Mouse (Mus musculus): ENCODE results near the gene Tpi1. TPM values are rescaled to one million over a fixed set of nuclear protein-coding genes. Genes with fewer than 3 reads are reported as not detected.

Gene Tpi1
- polyA plus RNA-seq, 1 experiment from 2014 or later = 740 TPM

DNA sequence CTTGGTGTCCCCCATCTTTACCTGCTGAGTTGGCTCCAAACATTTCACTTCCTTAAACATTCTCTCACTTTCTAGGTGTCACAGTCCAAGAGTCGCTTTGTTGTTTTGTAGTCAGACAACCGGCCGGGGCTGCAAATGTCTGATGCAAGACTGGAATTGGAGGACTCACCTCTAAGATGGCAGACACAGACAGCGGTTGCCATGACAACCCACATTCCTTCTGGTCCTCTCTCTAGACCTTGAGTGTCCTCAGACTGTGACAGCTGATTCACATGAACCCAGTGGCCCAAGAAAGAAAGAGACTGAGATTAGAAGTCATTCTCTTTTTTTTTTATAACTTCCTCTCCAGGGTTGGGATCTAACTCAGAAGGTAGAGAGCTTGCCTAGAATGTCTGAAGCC, 24.6 kb downstream of the Tpi1 start:
- Histone ChIP-seq H3K27ac (no peak overlapping the region), H3K4me1 (replicated peaks) (no peaks in the 10 kb centered on the region), H3K9ac (replicated peaks) (no peak overlapping the region), H3K27me3 (no peaks in the 10 kb centered on the region), H3K36me3 (no peaks in the 10 kb centered on the region), H3K4me3 (replicated peaks) (no peak overlapping the region), H3K9me3 (no peaks in the 10 kb centered on the region), H3K4me2 (no peak overlapping the region)
- no peak for ATAC-seq (ENCODE audit: insufficient number of reproducible peaks, insufficient read depth, low FRiP score, low TSS enrichment, low read depth)
- 94% methylated on average over 4 of the region's 4 CpGs for WGBS

DNA sequence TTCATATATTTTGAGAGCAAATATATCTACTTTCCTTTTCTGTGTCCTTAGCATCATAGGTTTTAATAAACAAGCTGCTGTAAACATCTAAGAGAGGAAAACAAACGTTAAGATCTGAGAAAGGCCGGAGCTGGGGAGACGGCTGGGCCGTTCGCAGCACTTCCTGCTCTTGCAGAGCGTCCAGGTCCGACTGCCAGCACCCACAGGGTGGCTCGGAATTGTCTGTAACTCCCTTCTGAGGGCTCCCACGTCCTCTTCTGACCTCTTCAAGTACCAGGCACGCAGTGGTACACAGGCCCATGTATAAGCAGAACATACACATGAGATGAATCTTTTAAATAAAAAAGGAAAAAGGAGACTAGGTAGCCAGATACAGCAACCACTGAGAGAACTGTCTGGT, 26.4 kb downstream of the Tpi1 start:
- no peak overlapping the region for H3K27ac ChIP-seq
- peaks cover under 1% of the 10 kb centered on the region; the same call in 1 of the 2 replicates for H3K4me1 ChIP-seq (replicated peaks)
- ATAC-seq (ENCODE audit: insufficient number of reproducible peaks, insufficient read depth, low FRiP score, low TSS enrichment, low read depth) = no peak
- no peak overlapping the region for H3K4me3 ChIP-seq (replicated peaks)
- no peaks in the 10 kb centered on the region for H3K27me3 ChIP-seq
- WGBS = 75% methylated on average over 10 of the region's 10 CpGs
- no peaks in the 10 kb centered on the region for H3K9me3 ChIP-seq
- H3K36me3 ChIP-seq = no peaks in the 10 kb centered on the region
- no peak overlapping the region for H3K4me2 ChIP-seq
- no peak overlapping the region for H3K9ac ChIP-seq (replicated peaks)

DNA sequence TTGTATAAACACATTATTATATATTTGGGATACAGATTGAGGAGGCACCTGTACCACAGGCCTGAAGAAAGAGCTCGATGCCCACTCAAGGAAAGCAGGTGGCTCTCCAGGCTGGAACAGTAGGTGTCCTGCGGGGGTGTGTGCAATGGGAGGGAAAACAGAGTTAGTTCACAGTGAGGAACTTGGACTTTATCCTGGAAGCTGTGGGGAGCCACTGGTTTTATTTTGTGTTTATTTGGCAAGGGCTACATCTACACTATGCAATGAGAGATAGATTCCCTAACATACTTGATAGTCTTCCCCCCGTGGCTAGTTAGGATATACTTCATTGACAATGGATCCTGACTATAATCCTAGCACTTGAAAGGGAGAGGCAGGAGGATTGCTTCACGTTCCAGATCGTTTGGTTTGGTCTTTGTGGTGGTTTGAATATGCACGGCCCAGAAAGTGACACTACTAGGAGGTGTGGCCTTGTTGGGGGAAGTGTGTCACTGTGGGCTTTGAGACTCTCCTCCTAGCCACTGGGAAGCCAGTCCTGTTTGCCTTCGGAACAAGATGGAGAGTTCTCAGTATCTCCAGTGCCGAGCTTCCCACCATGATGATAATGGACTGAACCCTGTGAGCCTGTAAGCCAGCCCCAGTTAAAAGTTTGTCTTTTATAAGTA, 27.2 kb downstream of the Tpi1 start:
- WGBS = 57% methylated on average over 8 of the region's 8 CpGs

DNA sequence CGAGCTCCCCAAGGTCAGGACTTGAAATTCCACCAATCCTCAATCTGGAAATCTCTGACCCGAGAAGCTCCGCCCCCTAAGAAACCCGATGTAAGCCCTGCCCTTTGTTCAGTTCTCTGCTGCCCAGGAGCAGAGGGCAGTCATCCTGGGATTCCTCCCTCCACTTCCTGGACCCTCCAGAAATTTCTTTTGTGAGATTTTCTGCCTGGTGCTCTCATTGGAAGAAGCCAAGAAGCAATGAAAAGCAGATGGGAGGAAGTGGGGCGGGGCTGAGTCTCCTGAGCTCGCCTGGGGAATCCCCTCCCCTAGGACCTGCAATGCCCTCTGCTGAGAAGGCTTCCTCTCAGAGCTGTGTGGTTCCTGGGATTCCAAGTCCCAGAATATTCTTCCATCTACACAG, 31.7 kb downstream of the Tpi1 start:
- H3K4me3 ChIP-seq (replicated peaks) = 0 out of 2 replicates have a peak overlapping the region, but pooled peaks have one; percentile 8
- no peak overlapping the region for H3K9ac ChIP-seq (replicated peaks)
- no peak for ATAC-seq (ENCODE audit: insufficient number of reproducible peaks, insufficient read depth, low FRiP score, low TSS enrichment, low read depth)
- H3K4me2 ChIP-seq = peak overlapping the region; percentile 21; the same call in 1 of the 2 replicates
- H3K27ac ChIP-seq = peak overlapping the region; percentile 42; the same call in 1 of the 2 replicates
- no peaks in the 10 kb centered on the region for H3K36me3 ChIP-seq
- no peaks in the 10 kb centered on the region for H3K9me3 ChIP-seq
- H3K4me1 ChIP-seq (replicated peaks) = peaks cover 14% of the 10 kb centered on the region
- H3K27me3 ChIP-seq = peaks cover 15% of the 10 kb centered on the region
- WGBS = 20% methylated on average over 6 of the region's 6 CpGs

More for the DNA sequence above, 27.2 kb downstream of the Tpi1 start:
- Histone ChIP-seq H3K36me3 (no peaks in the 10 kb centered on the region), H3K4me3 (replicated peaks) (no peak overlapping the region), H3K4me1 (replicated peaks) (peaks cover 6% of the 10 kb centered on the region), H3K27me3 (no peaks in the 10 kb centered on the region), H3K27ac (no peak overlapping the region), H3K9ac (replicated peaks) (no peak overlapping the region), H3K4me2 (no peak overlapping the region), H3K9me3 (no peaks in the 10 kb centered on the region)
- no peak for ATAC-seq (ENCODE audit: insufficient number of reproducible peaks, insufficient read depth, low FRiP score, low TSS enrichment, low read depth)

DNA sequence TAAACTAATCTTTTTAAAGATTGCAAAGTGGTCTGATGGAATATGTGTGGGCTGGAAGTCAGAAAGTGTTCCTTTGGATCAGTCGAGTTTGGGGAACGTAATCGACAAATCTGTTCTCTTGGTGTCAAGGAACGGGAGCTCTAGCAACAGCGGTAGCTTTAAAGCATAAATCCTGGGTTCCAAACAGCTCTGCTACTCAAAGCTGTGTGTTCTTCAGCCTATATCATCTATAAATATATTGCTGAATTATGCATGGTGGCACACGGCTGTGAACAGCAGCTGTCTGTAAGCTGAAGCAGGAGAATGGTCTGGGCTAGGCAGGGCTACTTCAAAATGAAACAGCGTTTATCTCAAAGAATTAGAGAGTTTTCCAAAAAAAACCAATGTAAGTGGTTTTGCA, 33.2 kb downstream of the Tpi1 start:
- Histone ChIP-seq H3K27ac (no peak overlapping the region), H3K27me3 (peaks cover 15% of the 10 kb centered on the region)

DNA sequence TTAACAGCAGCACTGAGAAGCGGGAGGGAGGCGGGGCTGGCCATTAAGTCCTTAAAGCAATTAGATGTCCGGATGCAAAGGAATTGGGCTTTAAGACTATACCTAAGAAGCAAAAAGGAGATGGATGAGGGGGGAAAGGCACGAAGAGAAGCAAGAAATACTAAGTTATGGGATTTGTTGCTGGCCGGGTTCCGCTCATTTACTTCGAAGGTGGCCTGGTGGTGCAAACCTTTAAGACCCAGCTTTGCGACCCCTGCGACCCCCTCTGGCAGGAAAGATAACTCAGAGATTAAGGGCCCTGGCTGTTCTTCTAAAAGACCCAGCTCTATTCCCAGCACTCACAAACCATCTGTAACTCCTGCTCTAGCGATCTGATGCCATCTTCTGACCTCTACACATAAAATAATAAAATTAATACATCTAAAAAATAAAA, 34.1 kb downstream of the Tpi1 start:
- H3K27ac ChIP-seq = no peak overlapping the region
- no peaks in the 10 kb centered on the region for H3K36me3 ChIP-seq
- peak overlapping the region; percentile 41 for H3K4me3 ChIP-seq (replicated peaks)
- no peaks in the 10 kb centered on the region for H3K9me3 ChIP-seq
- H3K27me3 ChIP-seq = peaks cover 15% of the 10 kb centered on the region
- 6% methylated on average over 10 of the region's 10 CpGs for WGBS
- peaks cover 14% of the 10 kb centered on the region for H3K4me1 ChIP-seq (replicated peaks)
- no peak overlapping the region; the same call in 1 of the 2 replicates for H3K9ac ChIP-seq (replicated peaks)
- H3K4me2 ChIP-seq = peak overlapping the region; percentile 64
- no peak for ATAC-seq (ENCODE audit: insufficient number of reproducible peaks, insufficient read depth, low FRiP score, low TSS enrichment, low read depth)

More for the DNA sequence above, 33.2 kb downstream of the Tpi1 start:
- no peaks in the 10 kb centered on the region for H3K36me3 ChIP-seq
- H3K4me3 ChIP-seq (replicated peaks) = no peak overlapping the region
- ATAC-seq (ENCODE audit: insufficient number of reproducible peaks, insufficient read depth, low FRiP score, low TSS enrichment, low read depth) = no peak
- no peaks in the 10 kb centered on the region for H3K9me3 ChIP-seq
- WGBS = 90% methylated on average over 7 of the region's 7 CpGs
- peaks cover 14% of the 10 kb centered on the region for H3K4me1 ChIP-seq (replicated peaks)
- no peak overlapping the region for H3K9ac ChIP-seq (replicated peaks)
- H3K4me2 ChIP-seq = 0 out of 2 replicates have a peak overlapping the region, but pooled peaks have one; percentile 64

DNA sequence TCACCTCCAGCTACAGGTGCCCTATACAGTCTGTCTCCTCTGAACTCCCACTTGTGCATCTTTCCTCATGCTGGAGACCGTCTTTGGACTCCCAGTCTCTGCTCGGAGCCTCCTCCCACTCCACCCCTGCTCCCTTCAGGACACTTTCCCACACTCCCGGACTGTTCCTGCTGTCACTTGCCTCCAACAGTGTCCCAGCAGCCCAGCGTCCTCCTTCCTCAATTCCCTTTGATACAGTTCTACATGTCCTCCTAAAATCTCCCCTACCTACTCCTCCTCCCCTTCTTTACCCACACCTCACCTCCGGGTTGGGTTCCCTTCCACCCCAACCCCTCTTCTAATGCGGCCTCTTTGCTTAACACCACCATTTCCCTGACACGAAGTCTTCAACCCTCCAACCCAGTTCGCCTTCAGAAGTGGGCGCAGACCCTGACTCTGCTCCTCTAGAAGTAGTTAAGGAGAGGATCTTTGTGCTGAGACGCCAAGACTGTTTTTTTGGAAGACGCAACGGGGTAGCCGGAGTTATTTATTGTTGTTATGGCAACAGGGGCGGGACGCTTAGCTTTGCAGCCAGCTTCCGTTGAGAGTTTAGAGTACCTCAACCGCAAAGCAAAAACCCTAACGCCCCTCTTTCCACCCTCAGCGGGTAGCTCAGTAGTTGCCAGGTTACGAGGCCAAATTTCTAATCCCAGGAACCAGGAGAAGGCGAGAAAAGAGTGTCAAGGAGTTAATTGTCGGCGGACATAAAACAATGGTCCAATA, 34.7 kb downstream of the Tpi1 start, which contains the start of gene Lrrc23:
TSS of gene Lrrc23 (minus strand) at position 506 of the 762 bp plus-strand sequence.
- 4% methylated on average over 23 of the region's 23 CpGs for WGBS
- Histone ChIP-seq H3K4me2 (peak within 1 kb of the TSS; percentile 64), H3K4me3 (replicated peaks) (peak within 1 kb of the TSS; percentile 41), H3K27me3 (peaks cover 15% of the 10 kb centered on the region), H3K27ac (0 out of 2 replicates have a peak within 1 kb of the TSS, but pooled peaks have one; percentile 12), H3K36me3 (no peaks in the 10 kb centered on the region), H3K4me1 (replicated peaks) (peaks cover 14% of the 10 kb centered on the region), H3K9me3 (no peaks in the 10 kb centered on the region), H3K9ac (replicated peaks) (no peak within 1 kb of the TSS; the same call in 1 of the 2 replicates)
- ATAC-seq (ENCODE audit: insufficient number of reproducible peaks, insufficient read depth, low FRiP score, low TSS enrichment, low read depth) = peak; percentile 54; the same call in 1 of the 2 replicates

DNA sequence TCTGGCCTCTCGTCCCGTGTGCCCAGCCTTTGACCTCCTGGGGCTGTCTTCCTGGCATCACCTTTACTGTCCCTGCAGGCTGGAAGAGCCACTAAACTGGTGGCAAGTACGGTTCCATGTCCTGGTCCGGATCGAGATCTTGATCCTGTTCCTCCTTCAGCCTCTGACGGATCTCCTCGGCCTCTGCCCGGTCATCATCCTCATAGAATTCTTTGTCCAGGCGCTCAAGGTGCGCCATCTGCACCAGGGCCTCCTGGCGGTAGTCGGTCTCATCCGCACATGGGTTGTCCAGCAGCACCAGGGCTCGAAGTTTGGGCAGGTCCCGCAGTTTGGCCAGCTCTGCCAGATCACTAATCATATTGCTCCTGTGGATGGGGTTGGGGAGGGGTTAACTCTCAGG, 43.6 kb downstream of the Tpi1 start:
- Histone ChIP-seq H3K36me3 (no peaks in the 10 kb centered on the region), H3K4me2 (no peak overlapping the region), H3K27ac (no peak overlapping the region), H3K9ac (replicated peaks) (no peak overlapping the region), H3K4me1 (replicated peaks) (peaks cover 30% of the 10 kb centered on the region), H3K9me3 (no peaks in the 10 kb centered on the region), H3K4me3 (replicated peaks) (no peak overlapping the region), H3K27me3 (peaks cover 53% of the 10 kb centered on the region)
- no peak for ATAC-seq (ENCODE audit: insufficient number of reproducible peaks, insufficient read depth, low FRiP score, low TSS enrichment, low read depth)
- 84% methylated on average over 15 of the region's 15 CpGs for WGBS

DNA sequence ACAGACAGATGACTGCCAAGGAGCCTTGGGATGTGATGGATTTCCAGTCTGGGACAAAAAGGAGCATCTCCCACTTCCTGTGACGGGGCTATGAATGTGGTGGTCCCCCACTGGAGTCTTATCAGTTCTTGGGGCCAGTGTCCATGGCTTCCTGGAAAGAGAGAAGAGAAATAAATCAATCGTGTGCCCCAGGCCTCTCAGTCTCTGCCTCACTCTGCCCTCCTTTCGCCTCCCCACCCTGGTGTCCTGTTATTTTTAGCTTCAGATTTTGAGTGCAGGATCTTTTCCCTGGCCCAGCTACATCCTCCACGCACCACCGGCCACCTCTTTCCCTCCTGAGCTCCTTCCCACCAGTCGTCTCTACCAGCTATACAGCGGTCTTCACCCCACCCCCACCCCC, 44.1 kb downstream of the Tpi1 start:
- peaks cover 53% of the 10 kb centered on the region for H3K27me3 ChIP-seq
- peak overlapping the region; percentile 58 for H3K4me3 ChIP-seq (replicated peaks)
- H3K4me1 ChIP-seq (replicated peaks) = peaks cover 30% of the 10 kb centered on the region
- no peak for ATAC-seq (ENCODE audit: insufficient number of reproducible peaks, insufficient read depth, low FRiP score, low TSS enrichment, low read depth)
- no peak overlapping the region for H3K27ac ChIP-seq
- H3K9ac ChIP-seq (replicated peaks) = peak overlapping the region; percentile 72; the same call in 1 of the 2 replicates
- H3K4me2 ChIP-seq = peak overlapping the region; percentile 92
- no peaks in the 10 kb centered on the region for H3K9me3 ChIP-seq
- WGBS = 67% methylated on average over 7 of the region's 7 CpGs
- H3K36me3 ChIP-seq = no peaks in the 10 kb centered on the region

DNA sequence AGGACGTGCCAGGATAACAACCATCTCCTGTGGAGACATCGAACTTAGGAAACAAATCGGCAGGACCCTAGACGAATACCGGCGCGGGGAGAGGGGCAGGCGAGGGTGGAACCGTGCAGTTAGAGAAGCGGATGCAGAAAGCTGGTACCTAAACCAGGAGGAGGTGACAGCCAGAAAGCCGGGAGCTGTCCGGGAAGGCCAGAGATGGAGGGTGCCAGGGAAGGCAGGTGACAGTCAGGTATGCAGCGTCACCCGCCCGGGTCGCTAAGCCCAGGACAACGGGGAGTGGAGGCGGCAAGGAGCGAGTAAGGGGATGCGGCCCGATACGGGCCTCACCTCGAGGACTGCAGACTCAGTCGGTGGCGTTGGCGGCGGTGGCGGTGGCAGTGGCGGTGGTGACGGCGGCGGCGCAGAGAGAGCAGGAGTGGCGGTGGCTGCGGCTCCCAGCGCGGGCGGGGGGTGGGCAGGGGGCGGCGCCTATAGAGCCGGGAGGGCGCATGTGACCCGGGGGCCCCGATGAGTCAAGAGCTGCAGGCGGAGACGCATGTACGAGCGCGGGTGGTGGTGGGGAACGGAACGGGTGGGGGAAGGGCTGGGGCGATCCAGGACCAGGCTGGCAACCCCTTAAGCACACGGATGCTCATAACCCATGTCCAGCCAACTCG, 44.9 kb downstream of the Tpi1 start, which contains the start of gene Eno2:
TSS of gene Eno2 (minus strand) at position 573 of the 665 bp plus-strand sequence.
- Histone ChIP-seq H3K4me2 (peak within 1 kb of the TSS; percentile 92), H3K27ac (no peak within 1 kb of the TSS), H3K9me3 (no peaks in the 10 kb centered on the region), H3K4me3 (replicated peaks) (peak within 1 kb of the TSS; percentile 58), H3K4me1 (replicated peaks) (peaks cover 30% of the 10 kb centered on the region), H3K9ac (replicated peaks) (peak within 1 kb of the TSS; percentile 72), H3K27me3 (peaks cover 53% of the 10 kb centered on the region), H3K36me3 (no peaks in the 10 kb centered on the region)
- under 1% methylated on average over 54 of the region's 54 CpGs for WGBS
- ATAC-seq (ENCODE audit: insufficient number of reproducible peaks, insufficient read depth, low FRiP score, low TSS enrichment, low read depth) = peak; percentile 67; the same call in 1 of the 2 replicates

DNA sequence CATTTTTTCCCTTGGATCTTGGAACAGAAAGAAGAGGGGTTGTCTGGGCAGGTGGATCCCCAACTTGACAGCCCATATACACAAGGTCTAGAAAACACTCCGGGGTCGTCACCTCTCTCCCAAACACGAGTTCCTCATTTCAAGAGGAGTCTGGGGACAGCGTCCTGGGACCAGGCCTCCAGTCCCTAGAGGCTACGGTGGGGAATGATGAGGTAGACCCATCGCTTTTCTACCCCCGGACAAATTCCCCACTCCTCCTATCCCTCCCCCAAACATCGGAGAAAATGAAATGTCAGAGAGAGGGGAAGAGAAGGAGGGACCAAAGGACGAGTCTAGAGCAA, 45.4 kb downstream of the Tpi1 start:
- 7% methylated on average over 9 of the region's 9 CpGs for WGBS
- ATAC-seq (ENCODE audit: insufficient number of reproducible peaks, insufficient read depth, low FRiP score, low TSS enrichment, low read depth) = peak; percentile 22; the same call in 1 of the 2 replicates
- peaks cover 30% of the 10 kb centered on the region for H3K4me1 ChIP-seq (replicated peaks)

More for the DNA sequence above, 45.4 kb downstream of the Tpi1 start:
- Histone ChIP-seq H3K9me3 (no peaks in the 10 kb centered on the region), H3K4me3 (replicated peaks) (peak overlapping the region; percentile 58), H3K27me3 (peaks cover 59% of the 10 kb centered on the region), H3K27ac (no peak overlapping the region), H3K36me3 (no peaks in the 10 kb centered on the region), H3K4me2 (peak overlapping the region; percentile 92), H3K9ac (replicated peaks) (peak overlapping the region; percentile 72; the same call in 1 of the 2 replicates)

Data from limb, embryonic 12.5 days (tissue).